Mouse (Mus musculus) small intestine, adult 2 months (tissue): ENCODE data around the gene Srebf1.

Experiments used
- CTCF ChIP-seq: fragments of 200-500 bp; IDR thresholded peaks from 2 replicates; pipeline ENCODE4 v1.5.1; 2012; ENCODE audit warnings: low read depth, mild to moderate bottlenecking, control low read depth, inconsistent platforms, low read length, moderate library complexity, mixed read lengths; ENCODE audit not compliant: insufficient replicate concordance, insufficient read length; ENCODE audit errors: extremely low read depth
- POLR2A ChIP-seq: fragments of 200-500 bp; IDR thresholded peaks from 2 replicates; pipeline ENCODE4 v1.6.1; 2012; ENCODE audit warnings: low read depth, mild to moderate bottlenecking, control low read depth, inconsistent platforms, low read length, moderate library complexity

GRCm38 (mm10) chr11:60182741-60183140 is 39.6 kb downstream of the Srebf1 start:
- no peak for TF ChIP-seq POLR2A
- TF ChIP-seq CTCF = no peak
